Mouse (Mus musculus): Measurements from ENCODE around the gene Col28a1. TPM values are rescaled to one million over a fixed set of nuclear protein-coding genes. Genes with fewer than 3 reads are reported as not detected.

The Col28a1 gene
- polyA plus RNA-seq, 2 experiments, result 0.04 TPM; not detected in 1

DNA sequence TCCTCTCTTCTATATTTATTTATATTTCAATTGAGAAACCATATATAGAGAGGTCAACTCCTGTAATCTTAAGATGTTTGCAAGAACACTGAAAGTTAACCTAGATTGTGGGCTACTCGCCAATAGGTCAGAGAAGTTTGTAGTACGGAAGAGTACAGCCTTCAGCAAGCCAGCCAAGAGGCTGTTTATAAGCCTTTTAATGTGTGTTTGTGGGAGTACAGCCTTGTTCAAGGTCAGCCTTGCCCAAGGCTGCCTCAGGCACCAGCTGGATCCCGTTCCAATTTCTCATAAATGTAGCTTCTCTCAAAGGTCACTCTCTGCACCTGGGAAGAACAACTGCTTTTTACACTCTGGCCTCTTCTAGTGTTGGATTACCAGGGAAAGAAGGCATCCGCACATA lies 146.0 kb downstream of the Col28a1 start:
- 56% methylated on average over 4 of the region's 4 CpGs for WGBS (ENCODE audit: insufficient replicate concordance)
- no peaks in the 10 kb centered on the region for H3K36me3 ChIP-seq (replicated peaks; ENCODE audit: control insufficient read depth, insufficient read depth, low read depth)
- TF ChIP-seq EP300 (IDR thresholded peaks at IDR 0.05; ENCODE audit: low read depth), result no peak
- TF ChIP-seq CTCF (IDR thresholded peaks at IDR 0.05; ENCODE audit: low read depth), result no peak
- no peak overlapping the region for H3K4me3 ChIP-seq (ENCODE audit: insufficient read depth in 1 of 2, low read depth in 2 of 2, low read length in 2 of 2)
- H3K4me2 ChIP-seq (ENCODE audit: low read depth), result no peak overlapping the region
- no peak overlapping the region for H3K27ac ChIP-seq
- no peak for ATAC-seq (ENCODE audit: insufficient read depth)
- H3K27me3 ChIP-seq (ENCODE audit: control insufficient read depth, insufficient read depth, low read length), result no peaks in the 10 kb centered on the region
- H3K4me1 ChIP-seq (replicated peaks; ENCODE audit: control insufficient read depth in 2 of 2, insufficient read depth in 2 of 2, low read length in 1 of 2), result no peaks in the 10 kb centered on the region; a peak in 1 of 4 replicates
- no peak for DNase-seq (ENCODE audit: low read depth in 3 of 3, low spot score in 3 of 3)
- H3K9me3 ChIP-seq (ENCODE audit: control insufficient read depth, low read length), result no peaks in the 10 kb centered on the region
- H3K9ac ChIP-seq (replicated peaks), result no peak overlapping the region

DNA sequence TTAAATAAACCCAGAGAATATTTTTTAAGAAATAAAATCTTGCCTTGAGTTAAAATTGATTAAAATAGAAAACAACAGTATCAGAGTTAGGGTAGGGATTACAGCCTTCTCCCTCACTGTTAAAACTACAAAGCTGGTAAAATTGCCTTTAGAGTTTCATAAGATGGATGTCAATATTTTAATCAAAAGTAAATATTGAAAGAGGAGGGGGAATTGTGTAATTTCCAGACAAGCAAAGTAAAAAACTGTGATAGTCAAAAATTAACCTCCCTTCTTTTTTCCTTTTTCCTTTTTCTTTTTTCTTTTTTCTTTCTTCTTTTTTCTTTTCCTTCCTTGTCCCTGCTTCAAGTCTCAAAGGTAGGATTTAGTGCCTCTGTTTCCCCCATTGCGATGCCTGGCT lies 146.6 kb downstream of the Col28a1 start:
- Histone ChIP-seq H3K27ac (no peak overlapping the region), H3K36me3 (replicated peaks; ENCODE audit: control insufficient read depth, insufficient read depth, low read depth) (no peaks in the 10 kb centered on the region), H3K9ac (replicated peaks) (no peak overlapping the region), H3K4me3 (ENCODE audit: insufficient read depth in 1 of 2, low read depth in 2 of 2, low read length in 2 of 2) (no peak overlapping the region), H3K27me3 (ENCODE audit: control insufficient read depth, insufficient read depth, low read length) (no peaks in the 10 kb centered on the region), H3K4me1 (replicated peaks; ENCODE audit: control insufficient read depth in 2 of 2, insufficient read depth in 2 of 2, low read length in 1 of 2) (no peaks in the 10 kb centered on the region; a peak in 1 of 4 replicates), H3K9me3 (ENCODE audit: control insufficient read depth, low read length) (no peaks in the 10 kb centered on the region), H3K4me2 (ENCODE audit: low read depth) (no peak overlapping the region)
- DNase-seq (ENCODE audit: low read depth in 3 of 3, low spot score in 3 of 3), result no peak
- TF ChIP-seq CTCF (IDR thresholded peaks at IDR 0.05; ENCODE audit: low read depth) (no peak), EP300 (IDR thresholded peaks at IDR 0.05; ENCODE audit: low read depth) (no peak)
- 41% methylated on average over 1 of the region's 1 CpGs for WGBS (ENCODE audit: insufficient replicate concordance)
- no peak for ATAC-seq (ENCODE audit: insufficient read depth)

DNA sequence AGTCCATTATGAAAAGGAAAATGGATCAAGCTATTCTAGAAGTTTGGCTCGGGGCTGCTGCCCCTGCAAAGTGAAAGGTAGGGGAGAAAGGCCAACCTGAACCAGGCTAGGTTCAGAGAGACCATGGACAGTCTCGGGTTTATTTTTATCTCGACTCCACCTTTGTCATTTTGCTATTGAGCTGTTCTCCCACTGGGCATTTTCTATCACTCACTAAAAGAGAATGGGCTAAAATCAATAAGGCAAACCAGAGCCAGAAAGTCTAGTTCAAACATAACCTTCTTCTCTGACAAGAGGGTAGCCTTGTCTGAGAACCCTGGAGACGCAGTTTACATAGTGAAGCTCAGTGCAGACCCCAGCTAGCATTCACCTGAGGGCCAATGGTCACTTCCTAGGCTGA lies 163.7 kb downstream of the Col28a1 start:
- no peak for ATAC-seq (ENCODE audit: insufficient read depth)

GRCm38 (mm10) chr6:8025332-8026129 lies 166.9 kb downstream of the Col28a1 start:
- Histone ChIP-seq H3K4me2 (ENCODE audit: low read depth) (no peak overlapping the region), H3K9me3 (ENCODE audit: control insufficient read depth, low read length) (no peaks in the 10 kb centered on the region), H3K27ac (no peak overlapping the region), H3K9ac (replicated peaks) (no peak overlapping the region), H3K36me3 (replicated peaks; ENCODE audit: control insufficient read depth, insufficient read depth, low read depth) (no peaks in the 10 kb centered on the region), H3K27me3 (ENCODE audit: control insufficient read depth, insufficient read depth, low read length) (no peaks in the 10 kb centered on the region), H3K4me3 (ENCODE audit: insufficient read depth in 1 of 2, low read depth in 2 of 2, low read length in 2 of 2) (no peak overlapping the region), H3K4me1 (replicated peaks; ENCODE audit: control insufficient read depth in 2 of 2, insufficient read depth in 2 of 2, low read length in 1 of 2) (no peaks in the 10 kb centered on the region; a peak in 1 of 4 replicates)
- WGBS (ENCODE audit: insufficient replicate concordance), result 64% methylated on average over 7 of the region's 7 CpGs
- no peak for DNase-seq (ENCODE audit: low read depth in 3 of 3, low spot score in 3 of 3)
- no peak for ATAC-seq (ENCODE audit: insufficient read depth)
- TF ChIP-seq CTCF (IDR thresholded peaks at IDR 0.05; ENCODE audit: low read depth) (no peak), EP300 (IDR thresholded peaks at IDR 0.05; ENCODE audit: low read depth) (no peak)

More for the DNA sequence above, 163.7 kb downstream of the Col28a1 start:
- Histone ChIP-seq H3K4me1 (replicated peaks; ENCODE audit: control insufficient read depth in 2 of 2, insufficient read depth in 2 of 2, low read length in 1 of 2) (no peaks in the 10 kb centered on the region; a peak in 1 of 4 replicates), H3K27ac (no peak overlapping the region), H3K4me2 (ENCODE audit: low read depth) (no peak overlapping the region), H3K9ac (replicated peaks) (no peak overlapping the region), H3K9me3 (ENCODE audit: control insufficient read depth, low read length) (no peaks in the 10 kb centered on the region), H3K36me3 (replicated peaks; ENCODE audit: control insufficient read depth, insufficient read depth, low read depth) (no peaks in the 10 kb centered on the region), H3K4me3 (ENCODE audit: insufficient read depth in 1 of 2, low read depth in 2 of 2, low read length in 2 of 2) (no peak overlapping the region), H3K27me3 (ENCODE audit: control insufficient read depth, insufficient read depth, low read length) (no peaks in the 10 kb centered on the region)
- WGBS (ENCODE audit: insufficient replicate concordance), result 52% methylated on average over 4 of the region's 4 CpGs
- peak in 1 of 3 experiments; percentile 3 for DNase-seq (ENCODE audit: low read depth in 3 of 3, low spot score in 3 of 3)
- TF ChIP-seq CTCF (IDR thresholded peaks at IDR 0.05; ENCODE audit: low read depth), result no peak
- no peak for TF ChIP-seq EP300 (IDR thresholded peaks at IDR 0.05; ENCODE audit: low read depth)

DNA sequence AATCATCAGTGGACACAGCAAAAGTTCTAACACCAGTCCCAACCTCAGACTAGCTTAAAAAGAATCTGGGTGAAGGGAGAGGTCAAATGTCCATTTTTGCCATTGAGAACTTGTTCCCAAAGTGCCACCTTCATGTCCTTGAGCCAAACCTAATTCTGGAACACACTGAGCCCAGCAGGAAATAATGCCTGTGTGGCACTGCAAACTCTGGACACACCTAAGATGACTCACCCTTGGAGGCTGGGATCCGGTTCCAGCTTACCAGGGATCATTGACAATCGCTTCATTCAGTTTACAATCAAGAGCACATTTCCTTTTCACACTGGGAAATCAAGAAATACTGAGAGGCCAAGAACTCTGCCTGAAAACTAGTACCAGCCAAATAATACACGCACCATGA lies 168.9 kb downstream of the Col28a1 start:
- no peak for TF ChIP-seq EP300 (IDR thresholded peaks at IDR 0.05; ENCODE audit: low read depth)
- no peak for TF ChIP-seq CTCF (IDR thresholded peaks at IDR 0.05; ENCODE audit: low read depth)

More for the DNA sequence above, 168.9 kb downstream of the Col28a1 start:
- no peak overlapping the region for H3K9ac ChIP-seq (replicated peaks)
- DNase-seq (ENCODE audit: low read depth in 3 of 3, low spot score in 3 of 3), result no peak
- H3K27ac ChIP-seq, result no peak overlapping the region
- H3K4me3 ChIP-seq (ENCODE audit: insufficient read depth in 1 of 2, low read depth in 2 of 2, low read length in 2 of 2), result no peak overlapping the region
- WGBS (ENCODE audit: insufficient replicate concordance), result 66% methylated on average over 3 of the region's 3 CpGs
- H3K4me2 ChIP-seq (ENCODE audit: low read depth), result no peak overlapping the region
- H3K9me3 ChIP-seq (ENCODE audit: control insufficient read depth, low read length), result no peaks in the 10 kb centered on the region
- H3K36me3 ChIP-seq (replicated peaks; ENCODE audit: control insufficient read depth, insufficient read depth, low read depth), result no peaks in the 10 kb centered on the region
- no peak for ATAC-seq (ENCODE audit: insufficient read depth)
- no peaks in the 10 kb centered on the region for H3K27me3 ChIP-seq (ENCODE audit: control insufficient read depth, insufficient read depth, low read length)
- H3K4me1 ChIP-seq (replicated peaks; ENCODE audit: control insufficient read depth in 2 of 2, insufficient read depth in 2 of 2, low read length in 1 of 2), result no peaks in the 10 kb centered on the region
